Mouse (Mus musculus) cerebellum, postnatal 25 days (tissue): ENCODE measurements at regions not wholly inside any gene's neighbourhood (a gene's known extent, or its start where the extent isn't known, plus 50 kb on each side); places are given as distances from the start of the nearest gene placed in this dataset.

ENCODE experiments used
- DNase-seq, 2 experiments: peaks; one replicate each; pipeline ENCODE4 v3.0.0; 2021; ENCODE audit warnings: mixed read lengths in 2 of 2

- no peak for DNase-seq
Measured at GRCm38 (mm10) chr13:44409720-44410047, 319.6 kb upstream of the Jarid2 start.

GRCm38 (mm10) chr13:44411781-44412496 is 317.3 kb upstream of the Jarid2 start:
- DNase-seq, result no peak

GRCm38 (mm10) chr13:44413305-44413704 is 316.0 kb upstream of the Jarid2 start:
- no peak for DNase-seq

GRCm38 (mm10) chr13:44415971-44416370 is 313.3 kb upstream of the Jarid2 start:
- DNase-seq, result no peak

GRCm38 (mm10) chr13:44416986-44417385 is 312.3 kb upstream of the Jarid2 start:
- DNase-seq, result no peak

- DNase-seq, result no peak
Measured at GRCm38 (mm10) chr13:44419056-44419455, 310.2 kb upstream of the Jarid2 start.

- DNase-seq, result no peak
Measured at GRCm38 (mm10) chr13:44419472-44420226, 309.6 kb upstream of the Jarid2 start.

GRCm38 (mm10) chr13:44420227-44420592 is 309.1 kb upstream of the Jarid2 start:
- DNase-seq, result no peak

GRCm38 (mm10) chr13:44420941-44421340 is 308.3 kb upstream of the Jarid2 start:
- DNase-seq, result no peak

GRCm38 (mm10) chr13:44421426-44421825 is 307.8 kb upstream of the Jarid2 start:
- DNase-seq, result no peak

- DNase-seq, result no peak
Measured at GRCm38 (mm10) chr13:44421922-44422321, 307.4 kb upstream of the Jarid2 start.

GRCm38 (mm10) chr13:44430492-44430891 is 298.8 kb upstream of the Jarid2 start:
- no peak for DNase-seq

- DNase-seq, result no peak
Measured at GRCm38 (mm10) chr13:44437709-44438108, 291.6 kb upstream of the Jarid2 start.

- DNase-seq, result no peak
Measured at GRCm38 (mm10) chr13:44441061-44441460, 288.2 kb upstream of the Jarid2 start.

- peak in 1 of 2 experiments; percentile 30 for DNase-seq
Measured at GRCm38 (mm10) chr13:44449216-44449830, 280.0 kb upstream of the Jarid2 start.

- DNase-seq, result no peak
Measured at GRCm38 (mm10) chr13:44451224-44451623, 278.1 kb upstream of the Jarid2 start.

- no peak for DNase-seq
Measured at GRCm38 (mm10) chr13:44453131-44453530, 276.1 kb upstream of the Jarid2 start.

- no peak for DNase-seq
Measured at GRCm38 (mm10) chr13:44454136-44454535, 275.1 kb upstream of the Jarid2 start.

- no peak for DNase-seq
Measured at GRCm38 (mm10) chr13:44455193-44455592, 274.1 kb upstream of the Jarid2 start.

- no peak for DNase-seq
Measured at GRCm38 (mm10) chr13:44458744-44459143, 270.5 kb upstream of the Jarid2 start.

- no peak for DNase-seq
Measured at GRCm38 (mm10) chr13:44459148-44459547, 270.1 kb upstream of the Jarid2 start.

GRCm38 (mm10) chr13:44463675-44464074 is 265.6 kb upstream of the Jarid2 start:
- no peak for DNase-seq

GRCm38 (mm10) chr13:44465567-44465966 is 263.7 kb upstream of the Jarid2 start:
- peak; percentile 56 to 64 for DNase-seq
